Mouse (Mus musculus) midbrain, embryonic 14.5 days (tissue): ENCODE measurements around the gene Lin28a. TPM values are rescaled to one million over a fixed set of nuclear protein-coding genes. Genes with fewer than 3 reads are reported as not detected.

Experiments used
- ATAC-seq: fragments of 200-750 bp; cut with Nextera tagmentation; 2 replicates; pipeline ENCODE4 v1.8.0; 2017; ENCODE audit warnings: moderate number of reproducible peaks, moderate library complexity; ENCODE audit not compliant: low FRiP score, low TSS enrichment
- DNase-seq: peaks from one replicate; pipeline ENCODE4 v3.0.0-alpha.2; 2015
- H3K27ac ChIP-seq: fragments of 300-500 bp; sonication (generic); replicated peaks from 2 replicates; pipeline ENCODE4 v1.5.1; 2014; ENCODE audit warnings: mild to moderate bottlenecking, low read depth, low read length, moderate library complexity
- H3K27me3 ChIP-seq: fragments of 300-500 bp; sonication (generic); 2 replicates; pipeline ENCODE4 v1.6.1; 2014; ENCODE audit warnings: low read length, control low read depth, mixed read lengths; ENCODE audit not compliant: control insufficient read depth, insufficient read depth
- H3K36me3 ChIP-seq: fragments of 300-500 bp; sonication (generic); 2 replicates; pipeline ENCODE4 v1.6.1; 2014; ENCODE audit warnings: low read length, control low read depth; ENCODE audit not compliant: control insufficient read depth, insufficient read depth
- H3K4me1 ChIP-seq: fragments of 300-500 bp; sonication (generic); 2 replicates; pipeline ENCODE4 v1.6.1; 2014; ENCODE audit warnings: mild to moderate bottlenecking, antibody characterized with exemption, low read length, control low read depth; ENCODE audit not compliant: control insufficient read depth, insufficient read depth
- H3K4me2 ChIP-seq: fragments of 300-500 bp; sonication (generic); 2 replicates; pipeline ENCODE4 v1.6.1; 2014; ENCODE audit warnings: mild to moderate bottlenecking, low read length, moderate library complexity
- H3K4me3 ChIP-seq: fragments of 300-500 bp; sonication (generic); replicated peaks from 2 replicates; pipeline ENCODE4 v1.5.1; 2014; ENCODE audit warnings: low read depth, low read length
- H3K9ac ChIP-seq: fragments of 300-500 bp; sonication (generic); replicated peaks from 2 replicates; pipeline ENCODE4 v1.6.1; 2014; ENCODE audit warnings: mild to moderate bottlenecking, low read length, moderate library complexity
- H3K9me3 ChIP-seq: fragments of 300-500 bp; sonication (generic); 2 replicates; pipeline ENCODE4 v1.6.1; 2016; ENCODE audit warnings: low read length, control low read depth, mixed read lengths; ENCODE audit not compliant: control insufficient read depth
- WGBS: fragments of 180-500 bp; shearing (Covaris S2); extraction: QIAGEN DNeasy Blood & Tissue Kit; methylation state at CpG from one replicate; pipeline ENCODE4 v1.1.7; 2014; 5-methylcytosine and 5-hydroxymethylcytosine counted together
- polyA plus RNA-seq: library from polyadenylated mRNA; unstranded; fragments of >200 nt; fragmentation: Nextera tagmentation; extraction: Ambion mirVana; gene quantifications from 2 replicates; pipeline ENCODE4 v1.2.1, GENCODE M21; 2014

Lin28a gene
- polyA plus RNA-seq, 1 experiment from 2014 or later: 0.13 TPM

DNA sequence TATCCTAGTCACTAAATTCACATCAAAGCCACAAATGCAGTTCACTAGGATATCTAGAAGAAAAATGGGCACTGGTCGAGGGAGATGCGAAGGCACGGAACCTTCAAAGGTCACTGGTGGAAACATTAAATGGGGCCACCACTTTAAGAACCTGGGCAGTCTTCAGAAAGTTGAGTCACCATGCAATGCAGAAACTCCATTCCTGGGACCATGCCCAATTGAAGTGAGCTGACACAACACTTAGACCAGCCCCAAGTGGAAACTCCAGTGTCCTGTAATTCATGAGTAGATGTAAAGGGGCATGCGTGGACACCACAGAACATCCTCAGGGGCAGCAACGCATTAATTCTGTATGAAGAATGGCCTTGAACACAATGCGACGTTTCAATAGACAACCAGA is 56.1 kb downstream of the Lin28a start:
- Histone ChIP-seq H3K36me3 (peaks cover 36% of the 10 kb centered on the region), H3K4me3 (no peak overlapping the region), H3K27me3 (no peaks in the 10 kb centered on the region), H3K9ac (no peak overlapping the region), H3K4me2 (no peak overlapping the region), H3K27ac (no peak overlapping the region), H3K9me3 (no peaks in the 10 kb centered on the region), H3K4me1 (peaks cover 9% of the 10 kb centered on the region; the same call in 1 of the 2 replicates)
- WGBS: 77% methylated on average over 7 of the region's 7 CpGs
- DNase-seq (no peak), ATAC-seq (no peak)

DNA sequence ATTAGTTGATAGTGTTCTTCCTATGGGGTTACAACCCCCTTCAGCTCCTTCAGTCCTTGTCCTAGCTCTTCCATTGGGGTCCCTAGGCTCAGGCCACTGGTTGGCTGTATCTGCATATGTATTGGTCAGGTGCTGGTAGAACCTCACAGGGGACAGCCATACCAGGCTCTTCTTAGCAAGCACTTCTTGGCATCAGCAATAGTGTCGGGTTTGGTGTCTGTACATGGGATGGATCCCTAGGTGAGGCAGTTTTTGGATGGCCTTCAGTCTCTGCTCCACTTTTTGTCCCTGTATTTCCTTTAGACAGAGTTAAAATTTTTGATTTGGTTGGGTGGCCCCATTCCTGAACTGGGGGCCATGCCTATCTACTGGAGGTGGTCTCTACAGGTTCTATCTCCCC is 59.8 kb downstream of the Lin28a start:
- Histone ChIP-seq H3K4me3 (no peak overlapping the region), H3K27ac (no peak overlapping the region), H3K4me2 (no peak overlapping the region), H3K27me3 (no peaks in the 10 kb centered on the region), H3K9me3 (no peaks in the 10 kb centered on the region), H3K36me3 (peaks cover 18% of the 10 kb centered on the region), H3K4me1 (no peaks in the 10 kb centered on the region), H3K9ac (no peak overlapping the region)
- DNase-seq (no peak), ATAC-seq (no peak)
- 91% methylated on average over 1 of the region's 1 CpGs for WGBS

DNA sequence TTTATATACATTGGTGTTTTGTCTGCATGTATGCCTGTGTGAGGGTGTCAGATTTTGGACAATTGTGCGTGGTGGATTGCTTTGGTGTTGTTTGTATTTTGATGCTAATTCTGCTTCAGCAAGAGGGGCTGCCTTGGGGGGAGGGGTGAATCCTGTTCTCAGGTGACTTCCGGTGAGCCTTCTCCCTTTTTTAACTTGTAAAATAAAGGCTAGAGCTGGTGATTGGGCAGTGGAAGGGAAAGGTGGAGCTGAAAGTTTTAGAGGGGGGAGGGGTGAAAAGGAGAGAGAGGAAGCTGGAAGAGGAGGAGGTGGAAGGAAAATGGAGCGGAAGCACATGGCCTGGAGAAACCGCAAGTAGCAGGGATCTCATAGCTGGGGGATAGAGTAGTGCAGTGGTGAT is 62.3 kb downstream of the Lin28a start:
- ATAC-seq (no peak), DNase-seq (no peak)
- Histone ChIP-seq H3K36me3 (no peaks in the 10 kb centered on the region), H3K9ac (no peak overlapping the region), H3K4me2 (no peak overlapping the region), H3K4me1 (no peaks in the 10 kb centered on the region), H3K27me3 (no peaks in the 10 kb centered on the region), H3K27ac (no peak overlapping the region), H3K4me3 (no peak overlapping the region), H3K9me3 (no peaks in the 10 kb centered on the region)
- 82% methylated on average over 4 of the region's 4 CpGs for WGBS

Other genes with a start within 250 kb of the Lin28a start
- gene Rps6ka1, start 131.0 kb downstream of the Lin28a start, polyA plus RNA-seq: 18.8 and 22.0 TPM in 2 replicates
- gene Hmgn2, start 50.2 kb downstream of the Lin28a start, polyA plus RNA-seq: 1,199 and 1,387 TPM in 2 replicates
- 46.6 and 48.2 TPM in 2 replicates for gene Dhdds, start 17.9 kb downstream of the Lin28a start, polyA plus RNA-seq
- gene Zfp683, start 35.0 kb upstream of the Lin28a start, polyA plus RNA-seq: not detected in 2 replicates
- 1.8 and 2.3 TPM in 2 replicates for gene Crybg2, start 42.0 kb upstream of the Lin28a start, polyA plus RNA-seq
- gene Cd52, start 76.2 kb upstream of the Lin28a start, polyA plus RNA-seq: 1.8 and 4.5 TPM in 2 replicates
- gene Ubxn11, start 83.7 kb upstream of the Lin28a start, polyA plus RNA-seq: 11.7 and 13.6 TPM in 2 replicates
- 376 and 460 TPM in 2 replicates for gene Sh3bgrl3, start 109.9 kb upstream of the Lin28a start, polyA plus RNA-seq
- 12.0 and 21.3 TPM in 2 replicates for gene Cep85, start 168.3 kb upstream of the Lin28a start, polyA plus RNA-seq
- not detected in 2 replicates for gene Gm7534, start 184.2 kb upstream of the Lin28a start, polyA plus RNA-seq
- gene Catsper4, start 208.5 kb upstream of the Lin28a start, polyA plus RNA-seq: not detected in 2 replicates
- gene Cnksr1, start 219.6 kb upstream of the Lin28a start, polyA plus RNA-seq: 0.20 TPM in 1 of 2 replicates, not detected in the other
- 0.30 and 0.43 TPM in 2 replicates for gene E130218I03Rik, start 224.8 kb upstream of the Lin28a start, polyA plus RNA-seq
- gene Zfp593, start 226.8 kb upstream of the Lin28a start, polyA plus RNA-seq: 13.1 and 14.2 TPM in 2 replicates
- 0.49 TPM in 1 of 2 replicates, not detected in the other for gene Gm30191, start 228.1 kb upstream of the Lin28a start, polyA plus RNA-seq
- gene Grrp1, start 235.3 kb upstream of the Lin28a start, polyA plus RNA-seq: 11.1 and 17.6 TPM in 2 replicates